ENCODE assay signal across 23 mouse cellular contexts in genomic region chr19:52812046-52812445, GRCm38 (mm10).
A peak's percentile ranks its signal among the peaks of the same experiment; 100 is the strongest.
DNase-seq lines count a peak whose midpoint lies in the region; ATAC-seq lines count a peak whose summit lies in the region.
"Had no signal": no experiment of that assay in that cellular context is flagged by ENCODE, and none has a peak within 500 bp of the region (broad histone marks: within the 10 kb centered on the region; RNA-seq: fewer than 3 reads in every experiment).

No protein-coding gene starts in this region.

- no peak for DNase-seq in frontal cortex, postnatal 14 days (ENCODE audit: low spot score in 2 of 2)
- DNase-seq in right cerebral cortex, adult 2 months (ENCODE audit: low spot score in 2 of 2) = peak; percentile 18 to 20
- no peak for DNase-seq in right cerebral cortex, postnatal 10 days (ENCODE audit: low spot score in 2 of 2)
- DNase-seq in left cerebral cortex, adult 9 months (ENCODE audit: low spot score in 2 of 2) = peak; percentile 15 to 42
- DNase-seq in gastrocnemius, adult 8-10 months (ENCODE audit: low spot score in 2 of 2) = no peak
- no peak for DNase-seq in embryonic facial prominence, embryonic 10.5 days (ENCODE audit: low spot score)
- no peak for DNase-seq in urinary bladder, postnatal 36 days (ENCODE audit: low spot score in 2 of 2)
- DNase-seq: adrenal gland, postnatal 14 days; cerebellum, adult 2 months; cerebellum, postnatal 10 days; gastrocnemius, postnatal 14 days; heart, adult 2 months; heart, postnatal 14 days had no signal

- no peak overlapping the region for H3K4me3 ChIP-seq in embryonic facial prominence, embryonic 10.5 days
- H3K4me3 ChIP-seq: embryonic facial prominence, embryonic 15.5 days; erythroblast, embryonic 14.5 days; forebrain, embryonic 10.5 days; forebrain, embryonic 15.5 days; heart, adult 2 months; heart, embryonic 15.5 days; hindbrain, embryonic 10.5 days had no signal

- no peaks in the 10 kb centered on the region for H3K36me3 ChIP-seq in embryonic facial prominence, embryonic 10.5 days (replicated peaks)
- H3K36me3 ChIP-seq: embryonic facial prominence, embryonic 15.5 days; forebrain, embryonic 10.5 days; forebrain, embryonic 15.5 days; heart, embryonic 15.5 days; hindbrain, embryonic 10.5 days had no signal

- no peaks in the 10 kb centered on the region for H3K4me1 ChIP-seq in embryonic facial prominence, embryonic 10.5 days
- H3K4me1 ChIP-seq: embryonic facial prominence, embryonic 15.5 days; forebrain, embryonic 10.5 days; forebrain, embryonic 15.5 days; heart, embryonic 15.5 days; hindbrain, embryonic 10.5 days had no signal

- H3K27ac ChIP-seq in embryonic facial prominence, embryonic 10.5 days (replicated peaks) = no peak overlapping the region
- H3K27ac ChIP-seq: embryonic facial prominence, embryonic 15.5 days; forebrain, embryonic 10.5 days; forebrain, embryonic 15.5 days; heart, adult 2 months; heart, embryonic 15.5 days; hindbrain, embryonic 10.5 days; hindbrain, embryonic 14.5 days had no signal

- ATAC-seq in frontal cortex, adult (ENCODE audit: low TSS enrichment) = peak; percentile 93
- ATAC-seq: activated CD4-positive, CD25-positive, alpha-beta regulatory T cell, adult 4 months; forebrain, embryonic 15.5 days; Patski had no signal

- no peaks in the 10 kb centered on the region for H3K9me3 ChIP-seq in embryonic facial prominence, embryonic 10.5 days
- H3K9me3 ChIP-seq: embryonic facial prominence, embryonic 15.5 days; forebrain, embryonic 10.5 days; forebrain, embryonic 15.5 days; heart, embryonic 15.5 days; hindbrain, embryonic 10.5 days had no signal

- no peaks in the 10 kb centered on the region for H3K27me3 ChIP-seq in embryonic facial prominence, embryonic 10.5 days (replicated peaks; ENCODE audit: low read depth, poor library complexity, severe bottlenecking)
- H3K27me3 ChIP-seq: embryonic facial prominence, embryonic 15.5 days; forebrain, embryonic 15.5 days; heart, embryonic 15.5 days had no signal

- 77% methylated on average over 6 of the region's 6 CpGs for WGBS in embryonic facial prominence, embryonic 10.5 days

Comparison
In these comparisons a context has a peak if more than half of its experiments do, and no peak if none do; other contexts are left out.
1. DNase-seq: peak in right cerebral cortex, adult 2 months (2 of 2) and left cerebral cortex, adult 9 months (2 of 2); none in frontal cortex, postnatal 14 days (0 of 2), right cerebral cortex, postnatal 10 days (0 of 2), gastrocnemius, adult 8-10 months (0 of 2), embryonic facial prominence, embryonic 10.5 days (single experiment) and urinary bladder, postnatal 36 days (0 of 2).